Mouse (Mus musculus) heart, postnatal 0 days (tissue): Measurements from ENCODE around the gene Hspb1.

Experiments used
- CTCF ChIP-seq: IDR thresholded peaks from 2 replicates; pipeline ENCODE4 v1.5.1; 2016; ENCODE audit warnings: antibody characterized with exemption, control low read depth, low read depth
- EP300 ChIP-seq: IDR thresholded peaks from 2 replicates; pipeline ENCODE4 v1.6.1; 2016; ENCODE audit warnings: antibody characterized with exemption, low read depth

DNA sequence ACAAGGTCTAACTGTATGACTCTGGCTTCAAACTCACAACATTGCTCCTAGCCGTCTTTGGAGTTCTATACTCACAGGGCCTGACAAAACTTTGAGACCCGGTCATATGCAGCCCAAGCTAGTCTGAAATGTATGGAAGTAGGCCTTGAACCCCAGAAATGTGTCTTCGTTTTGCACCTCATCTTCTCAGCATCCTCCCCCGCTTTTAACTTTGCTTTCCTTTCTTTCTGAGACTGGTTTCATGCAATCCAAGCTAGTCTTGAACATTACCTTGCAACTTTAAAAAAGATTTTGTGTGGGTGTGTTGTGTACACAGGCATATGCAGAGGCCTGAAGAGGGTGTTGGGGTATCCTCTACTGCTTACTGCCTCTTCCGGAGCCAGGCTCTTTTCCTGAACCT, 16.5 kb downstream of the Hspb1 start:
- no peak for TF ChIP-seq CTCF
- TF ChIP-seq EP300, result no peak
